Mouse (Mus musculus) intestine, embryonic 16.5 days (tissue): Measurements from ENCODE around the gene Nr2e3. TPM values are rescaled to one million over a fixed set of nuclear protein-coding genes. Genes with fewer than 3 reads are reported as not detected.
A peak's percentile ranks its signal among the peaks of the same experiment; 100 is the strongest.
"Not testable (repeated sequence)": the region's sequence is repeated elsewhere in the genome, so short reads cannot be mapped to it uniquely, and the experiment has no call there.

Source experiments
- ATAC-seq: fragments of 200-750 bp; cut with Nextera tagmentation; 2 replicates; pipeline ENCODE4 v1.8.0; 2017; ENCODE audit warnings: moderate TSS enrichment, moderate library complexity
- H3K27ac ChIP-seq: fragments of 300-500 bp; sonication (generic); 2 replicates; pipeline ENCODE4 v1.5.1; 2014; ENCODE audit warnings: mild to moderate bottlenecking, low read length
- H3K27me3 ChIP-seq: fragments of 300-500 bp; sonication (generic); replicated peaks from 2 replicates; pipeline ENCODE4 v1.6.1; 2014; ENCODE audit warnings: low read length, control low read depth, mixed read lengths; ENCODE audit not compliant: control insufficient read depth, insufficient read depth
- H3K36me3 ChIP-seq: fragments of 300-500 bp; sonication (generic); 2 replicates; pipeline ENCODE4 v1.6.1; 2014; ENCODE audit warnings: low read length, control low read depth; ENCODE audit not compliant: control insufficient read depth, insufficient read depth
- H3K4me1 ChIP-seq: fragments of 300-500 bp; sonication (generic); 2 replicates; pipeline ENCODE4 v1.6.1; 2014; ENCODE audit warnings: low read length, control low read depth, mixed read lengths; ENCODE audit not compliant: control insufficient read depth, insufficient read depth
- H3K4me2 ChIP-seq: fragments of 300-500 bp; sonication (generic); 2 replicates; pipeline ENCODE4 v1.6.1; 2014; ENCODE audit warnings: low read depth, low read length, control low read depth
- H3K4me3 ChIP-seq: fragments of 300-500 bp; sonication (generic); 2 replicates; pipeline ENCODE4 v1.5.1; 2014; ENCODE audit warnings: mild to moderate bottlenecking, low read length
- H3K9ac ChIP-seq: fragments of 300-500 bp; sonication (generic); 2 replicates; pipeline ENCODE4 v1.6.1; 2014; ENCODE audit warnings: low read depth, low read length
- H3K9me3 ChIP-seq: fragments of 300-500 bp; sonication (generic); 2 replicates; pipeline ENCODE4 v1.6.1; 2016; ENCODE audit warnings: low read length, control low read depth; ENCODE audit not compliant: control insufficient read depth
- WGBS: fragments of 180-500 bp; shearing (Covaris S2); extraction: QIAGEN DNeasy Blood & Tissue Kit; methylation state at CpG from one replicate; pipeline ENCODE4 v1.1.7; 2014; 5-methylcytosine and 5-hydroxymethylcytosine counted together
- polyA plus RNA-seq: library from polyadenylated mRNA; unstranded; fragments of >200 nt; fragmentation: Nextera tagmentation; extraction: Ambion mirVana; gene quantifications from 2 replicates; pipeline ENCODE4 v1.2.1, GENCODE M21; 2015

The Nr2e3 gene
- polyA plus RNA-seq, 1 experiment from 2014 or later = 16.9 TPM

DNA sequence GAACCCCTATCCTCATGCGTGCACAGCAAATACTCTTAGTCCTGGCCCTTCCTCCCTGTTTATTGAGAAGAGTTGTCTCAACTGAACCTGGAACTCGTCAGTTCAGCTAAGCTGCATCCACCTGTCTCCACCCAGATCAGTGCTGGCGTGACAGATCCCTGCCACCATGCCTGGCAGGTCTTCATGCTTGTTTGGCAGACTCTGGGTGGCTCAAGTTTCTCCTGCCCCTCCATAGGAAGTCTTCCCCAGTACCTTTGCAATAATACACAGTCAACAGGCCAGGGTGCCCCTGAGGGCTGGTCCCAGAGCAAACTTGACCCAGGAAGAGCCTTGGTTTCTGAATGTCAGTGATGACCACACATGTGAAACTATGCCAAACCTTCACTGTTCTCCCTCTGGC is 15.2 kb downstream of the Nr2e3 start:
- Histone ChIP-seq H3K4me3 (no peak overlapping the region), H3K4me2 (no peak overlapping the region), H3K4me1 (peaks cover 28% of the 10 kb centered on the region), H3K9me3 (no peaks in the 10 kb centered on the region), H3K36me3 (no peaks in the 10 kb centered on the region), H3K9ac (no peak overlapping the region), H3K27me3 (no peaks in the 10 kb centered on the region), H3K27ac (no peak overlapping the region)
- WGBS = 74% methylated on average over 3 of the region's 3 CpGs
- no peak for ATAC-seq

DNA sequence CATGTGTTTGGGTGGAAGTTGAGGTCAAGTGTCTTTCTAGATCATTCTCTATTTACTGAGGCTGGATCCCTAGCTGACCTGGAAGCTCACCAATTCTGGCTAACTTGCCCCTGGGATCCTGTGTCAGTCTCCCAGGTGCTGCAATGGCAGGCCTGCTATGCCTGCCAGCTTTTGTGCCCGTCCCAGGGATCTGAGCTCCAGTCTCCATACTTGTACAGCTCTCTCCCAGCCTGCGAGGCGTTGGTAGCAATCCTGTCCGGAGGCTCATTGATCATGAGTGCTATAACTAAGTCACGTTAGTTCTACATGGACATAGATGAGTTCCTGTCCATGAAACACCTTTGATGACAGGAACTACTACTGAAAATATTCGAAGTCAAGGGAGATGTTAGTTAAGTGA is 16.6 kb downstream of the Nr2e3 start:
- Histone ChIP-seq H3K4me1 (peaks cover 23% of the 10 kb centered on the region), H3K27me3 (no peaks in the 10 kb centered on the region), H3K4me3 (no peak overlapping the region), H3K9me3 (no peaks in the 10 kb centered on the region), H3K36me3 (no peaks in the 10 kb centered on the region), H3K9ac (no peak overlapping the region), H3K4me2 (no peak overlapping the region), H3K27ac (no peak overlapping the region)
- 88% methylated on average over 6 of the region's 6 CpGs for WGBS
- no peak for ATAC-seq

DNA sequence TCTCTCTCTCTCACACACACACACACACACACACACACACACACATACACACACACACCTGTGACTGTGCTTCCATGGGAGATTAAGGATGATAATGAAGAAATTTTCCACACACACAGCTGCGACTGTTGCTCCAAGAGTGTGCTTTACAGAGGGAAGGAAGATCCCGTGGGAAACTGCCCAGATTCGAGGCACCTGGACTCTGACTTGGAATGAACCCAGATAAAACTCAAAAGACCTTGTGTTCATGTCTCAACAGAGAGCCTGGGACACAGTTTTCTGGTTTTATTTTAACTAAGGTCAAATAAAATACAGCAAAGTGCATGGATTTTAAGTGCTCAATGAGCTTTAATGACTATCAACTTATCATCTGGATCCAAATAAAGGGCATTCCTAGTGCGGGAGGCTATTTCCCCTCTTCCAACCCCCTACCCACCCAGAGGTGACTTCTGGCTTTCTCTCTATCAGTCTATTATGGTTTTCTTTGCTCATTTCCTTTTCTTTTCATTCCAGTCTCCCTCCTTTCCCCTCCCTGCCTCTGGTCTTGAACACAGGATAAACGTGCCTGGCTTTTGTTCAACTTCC is 17.9 kb downstream of the Nr2e3 start:
- Histone ChIP-seq H3K9ac (no peak overlapping the region), H3K36me3 (no peaks in the 10 kb centered on the region), H3K4me3 (no peak overlapping the region), H3K9me3 (no peaks in the 10 kb centered on the region), H3K27me3 (no peaks in the 10 kb centered on the region), H3K4me2 (peak overlapping the region; percentile 23; the same call in 1 of the 2 replicates), H3K4me1 (peaks cover 17% of the 10 kb centered on the region), H3K27ac (peak overlapping the region; percentile 61)
- 28% methylated on average over 5 of the region's 5 CpGs for WGBS
- peak; percentile 79 for ATAC-seq

DNA sequence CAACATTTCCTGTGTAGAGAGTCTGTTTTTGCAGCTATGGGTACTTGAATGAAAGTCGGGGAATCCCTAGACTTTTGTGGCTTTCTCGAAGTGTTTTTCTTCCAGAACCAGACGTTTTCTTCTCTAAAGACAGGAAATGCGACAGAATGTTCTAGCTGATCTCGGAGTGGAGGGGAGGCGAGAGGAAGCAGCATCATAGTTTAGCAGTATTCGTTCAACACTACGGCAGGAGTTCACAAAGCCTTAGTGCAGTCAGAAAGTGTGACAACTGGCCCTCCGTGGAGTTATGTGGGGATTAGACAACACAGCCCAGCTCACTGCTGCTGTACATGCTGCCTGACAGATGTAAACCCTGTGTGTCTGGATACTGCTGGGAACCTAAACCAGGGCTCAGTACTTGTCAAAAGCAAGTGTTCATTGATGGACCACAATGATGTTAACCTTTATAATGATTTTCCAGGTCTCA is 18.5 kb downstream of the Nr2e3 start:
- Histone ChIP-seq H3K27ac (peak overlapping the region; percentile 70), H3K36me3 (no peaks in the 10 kb centered on the region), H3K9ac (no peak overlapping the region; the same call in 1 of the 2 replicates), H3K27me3 (no peaks in the 10 kb centered on the region), H3K9me3 (no peaks in the 10 kb centered on the region), H3K4me1 (peaks cover 17% of the 10 kb centered on the region), H3K4me2 (peak overlapping the region; percentile 23; the same call in 1 of the 2 replicates), H3K4me3 (no peak overlapping the region)
- ATAC-seq = peak; percentile 13; the same call in 1 of the 2 replicates
- 36% methylated on average over 9 of the region's 9 CpGs for WGBS

DNA sequence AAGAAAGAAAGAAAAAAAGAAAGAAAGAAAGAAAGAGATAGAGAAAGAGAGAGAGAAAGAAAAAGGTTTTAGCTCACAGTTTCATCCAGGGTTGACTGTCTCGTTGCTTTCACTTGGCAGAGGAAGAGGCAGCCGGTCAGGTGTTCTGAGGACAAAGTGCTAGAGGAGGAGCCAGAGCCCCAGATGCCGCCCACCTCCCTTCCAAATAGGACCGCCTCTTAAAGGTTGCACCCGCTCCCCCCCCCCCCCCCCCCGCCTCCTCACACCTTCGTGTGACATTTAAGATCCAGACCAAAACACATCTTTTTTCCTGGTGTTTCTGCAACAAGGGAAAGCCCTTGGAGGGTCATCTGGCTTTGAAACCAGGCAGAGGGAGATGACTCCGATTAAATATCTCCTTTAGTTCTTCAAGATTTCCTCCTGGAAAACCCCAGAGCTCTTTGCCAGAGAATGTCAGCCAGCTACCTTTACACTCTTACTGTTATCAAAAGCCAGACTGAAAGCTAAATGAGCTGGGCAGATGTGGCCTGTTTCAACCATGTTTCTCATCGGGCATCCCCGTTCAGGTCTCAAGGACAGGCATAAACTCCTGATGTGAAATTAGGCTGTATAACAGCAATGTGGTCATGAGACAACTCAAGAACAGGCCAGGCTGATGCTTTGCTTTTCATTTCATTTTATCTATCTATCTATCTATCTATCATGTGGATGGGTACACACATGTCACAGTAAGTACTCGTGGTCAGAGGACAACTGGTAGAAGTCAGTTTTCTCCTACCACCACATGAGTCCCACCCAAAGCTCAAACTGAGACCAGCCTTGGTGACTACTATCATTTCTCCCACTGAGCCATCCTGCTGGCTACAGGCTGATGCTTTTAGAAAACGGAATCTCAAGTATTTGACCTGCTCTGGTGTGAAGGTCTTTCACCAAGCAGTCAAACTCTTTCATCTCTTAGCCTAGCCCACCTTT is 19.3 kb downstream of the Nr2e3 start:
- Histone ChIP-seq H3K27ac (peak overlapping the region; percentile 70), H3K4me2 (no peak overlapping the region), H3K9ac (peak overlapping the region; percentile 56; the same call in 1 of the 2 replicates), H3K27me3 (no peaks in the 10 kb centered on the region), H3K4me1 (peaks cover 17% of the 10 kb centered on the region), H3K36me3 (no peaks in the 10 kb centered on the region), H3K9me3 (no peaks in the 10 kb centered on the region), H3K4me3 (peak overlapping the region; percentile 42; the same call in 1 of the 2 replicates)
- 60% methylated on average over 10 of the region's 12 CpGs for WGBS
- ATAC-seq = 0 out of 2 replicates have a peak, but pooled peaks have one; percentile 42

DNA sequence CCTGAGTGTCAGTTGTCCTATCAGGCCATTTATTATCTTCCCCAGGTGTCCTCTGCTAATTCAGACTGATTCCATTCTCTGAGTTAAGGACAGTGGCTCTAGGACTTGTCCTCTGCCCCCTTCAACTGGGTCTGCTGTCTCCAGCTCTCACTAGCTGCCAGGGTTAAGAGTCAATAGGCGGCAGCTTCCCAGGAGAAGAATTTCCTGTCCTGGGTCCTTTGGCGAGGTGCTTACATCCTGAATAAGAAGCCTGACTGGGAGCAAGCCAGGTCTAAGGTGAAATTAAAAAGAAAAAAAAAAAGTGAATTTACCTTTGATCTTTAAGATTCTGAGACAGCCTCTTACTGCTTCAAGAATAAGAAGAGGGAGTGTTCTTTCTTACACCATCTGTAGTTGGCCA is 20.8 kb downstream of the Nr2e3 start:
- Histone ChIP-seq H3K27ac (0 out of 2 replicates have a peak overlapping the region, but pooled peaks have one; percentile 10), H3K9ac (peak overlapping the region; percentile 29; the same call in 1 of the 2 replicates), H3K4me3 (peak overlapping the region; percentile 42), H3K9me3 (no peaks in the 10 kb centered on the region), H3K36me3 (no peaks in the 10 kb centered on the region), H3K27me3 (no peaks in the 10 kb centered on the region), H3K4me1 (peaks cover 16% of the 10 kb centered on the region), H3K4me2 (peak overlapping the region; percentile 46)
- ATAC-seq = no peak
- WGBS = 48% methylated on average over 2 of the region's 2 CpGs

DNA sequence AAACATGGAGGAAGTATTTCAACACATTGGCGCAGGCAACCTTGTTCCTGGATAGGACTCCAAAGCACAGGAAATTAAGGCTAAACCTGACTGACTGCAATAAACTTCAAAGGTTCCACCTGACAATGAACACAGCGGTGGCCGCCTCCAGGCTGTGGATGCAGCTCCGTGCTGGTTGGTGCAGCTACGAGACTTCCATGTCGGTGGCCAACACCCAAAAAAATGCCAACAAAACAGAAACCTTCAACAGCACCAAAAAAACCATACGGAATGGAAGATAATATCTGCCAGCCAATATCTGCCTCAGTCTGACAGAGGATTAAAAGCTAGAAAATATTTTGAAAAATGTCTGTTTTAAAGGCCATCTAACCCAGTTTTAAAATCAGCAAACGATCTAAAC is 21.9 kb downstream of the Nr2e3 start:
- ATAC-seq = no peak
- Histone ChIP-seq H3K9me3 (no peaks in the 10 kb centered on the region), H3K27ac (no peak overlapping the region), H3K9ac (no peak overlapping the region), H3K36me3 (no peaks in the 10 kb centered on the region), H3K27me3 (no peaks in the 10 kb centered on the region), H3K4me2 (peak overlapping the region; percentile 46; the same call in 1 of the 2 replicates), H3K4me3 (peak overlapping the region; percentile 42), H3K4me1 (peaks cover 11% of the 10 kb centered on the region)
- WGBS = 79% methylated on average over 8 of the region's 8 CpGs

DNA sequence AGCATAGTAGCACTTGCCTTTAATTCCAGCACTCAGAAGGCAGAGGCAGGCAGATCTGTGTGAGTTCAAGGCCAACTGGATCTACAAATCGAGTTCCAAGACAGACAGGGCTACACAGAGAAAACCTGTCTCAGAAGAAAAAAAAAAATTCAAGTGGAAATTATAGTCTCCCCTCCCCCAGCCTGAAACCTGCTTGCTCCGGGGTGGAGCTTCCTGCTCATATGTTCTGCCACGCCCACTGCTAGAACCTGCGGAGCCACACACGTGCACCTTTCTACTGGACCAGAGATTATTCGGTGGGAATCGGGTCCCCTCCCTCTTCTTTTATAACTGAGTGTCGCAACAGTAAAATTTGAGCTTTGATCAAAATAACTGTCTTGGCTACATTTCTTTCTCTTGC is 24.6 kb downstream of the Nr2e3 start:
- H3K4me2 ChIP-seq, H3K9me3 ChIP-seq, H3K27ac ChIP-seq, H3K36me3 ChIP-seq, H3K4me3 ChIP-seq, H3K4me1 ChIP-seq, ATAC-seq, H3K9ac ChIP-seq, H3K27me3 ChIP-seq: not testable (repeated sequence)
- 73% methylated on average over 8 of the region's 8 CpGs for WGBS

DNA sequence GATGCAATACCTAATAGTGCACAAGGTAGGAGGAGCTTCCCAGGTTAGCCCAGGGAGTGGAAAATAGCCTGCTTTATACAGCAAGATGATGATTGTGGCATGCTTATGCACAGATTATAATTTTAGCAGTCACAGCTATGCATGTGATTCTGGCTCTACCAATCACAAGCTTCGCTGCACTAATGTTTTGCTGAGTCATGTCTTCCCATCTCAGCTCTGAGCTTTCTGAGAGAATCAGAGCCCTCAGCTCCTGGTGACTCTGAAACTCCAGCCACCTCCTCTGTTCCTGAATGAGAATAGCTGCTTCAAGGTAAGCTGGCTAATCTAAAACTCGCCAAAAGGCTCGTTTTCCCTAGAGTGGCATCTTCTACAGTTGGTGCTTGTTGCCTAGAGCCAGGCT is 30.2 kb downstream of the Nr2e3 start:
- H3K9ac ChIP-seq = no peak overlapping the region
- peaks cover 2% of the 10 kb centered on the region; the same call in 1 of the 2 replicates for H3K36me3 ChIP-seq
- no peak overlapping the region for H3K4me2 ChIP-seq
- no peaks in the 10 kb centered on the region for H3K27me3 ChIP-seq
- H3K9me3 ChIP-seq = no peaks in the 10 kb centered on the region
- 79% methylated on average over 3 of the region's 3 CpGs for WGBS
- H3K27ac ChIP-seq = no peak overlapping the region
- ATAC-seq = no peak
- H3K4me1 ChIP-seq = no peaks in the 10 kb centered on the region
- H3K4me3 ChIP-seq = no peak overlapping the region
